Mouse (Mus musculus): Measurements from ENCODE around the gene Acsl1.

Gene Acsl1

DNA sequence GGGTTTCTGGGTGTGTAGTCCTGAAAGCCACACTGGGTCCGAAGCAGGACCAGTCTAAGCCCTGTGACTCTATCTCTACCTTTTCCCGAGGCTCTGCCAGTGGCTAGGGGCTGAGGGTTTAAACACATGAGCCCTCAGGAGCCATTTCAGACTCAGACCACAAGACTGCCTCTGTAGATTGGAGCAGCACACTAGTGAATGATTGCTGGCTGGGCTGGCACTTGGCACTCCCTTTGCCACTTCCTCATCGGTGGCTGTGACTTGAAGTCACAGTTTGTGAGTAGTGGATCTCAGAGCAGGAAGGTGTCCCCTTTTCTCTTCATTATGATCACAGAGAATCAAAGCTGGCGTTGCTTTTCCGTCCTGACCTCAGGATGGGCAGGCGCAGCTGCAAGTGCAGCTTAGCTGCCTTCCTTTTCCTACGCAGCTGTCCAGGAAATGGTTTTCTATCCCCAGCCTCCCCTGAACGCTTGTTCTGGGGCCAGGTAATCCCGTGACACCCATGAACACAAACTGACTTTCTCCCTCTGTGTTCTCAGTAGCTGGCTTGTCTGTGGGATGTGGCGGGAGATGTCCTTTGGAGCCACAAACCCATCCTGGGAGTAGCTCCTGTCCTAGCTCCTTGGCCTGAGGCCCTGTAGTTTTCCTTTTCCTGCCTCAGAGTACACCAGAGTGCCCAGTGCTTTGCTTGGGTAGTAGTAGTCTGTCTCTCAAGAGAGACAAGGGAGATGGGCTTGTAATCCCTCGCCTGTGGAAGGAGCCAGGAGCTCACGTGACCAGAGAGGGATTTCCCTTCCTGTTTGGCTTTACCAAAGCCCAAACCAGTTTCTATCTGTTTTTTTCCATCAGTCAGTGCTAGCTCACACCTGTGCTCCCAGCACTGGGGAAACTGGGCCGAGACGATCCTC lies 37.9 kb downstream of the Acsl1 start:
- no peak for DNase-seq

DNA sequence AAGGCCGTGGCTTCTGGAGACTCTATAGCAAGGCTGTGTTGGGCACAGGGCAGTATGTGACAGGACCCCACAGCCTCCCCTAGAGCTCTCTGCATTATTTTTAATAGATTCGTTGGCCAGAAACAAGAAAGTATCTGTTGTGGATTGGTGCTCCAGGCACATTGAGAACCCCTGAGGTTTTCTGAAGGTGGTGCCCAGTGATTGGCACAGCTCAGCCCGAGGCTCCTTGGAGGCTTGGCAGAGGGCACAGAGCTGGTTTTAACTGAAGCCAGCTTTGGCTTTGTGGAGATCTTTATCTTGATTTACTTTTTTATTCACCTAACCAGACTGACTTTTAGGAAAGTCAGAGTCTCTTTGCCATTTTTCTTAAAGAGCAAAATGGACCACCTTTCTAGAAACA lies 38.6 kb downstream of the Acsl1 start:
- no peak for DNase-seq

DNA sequence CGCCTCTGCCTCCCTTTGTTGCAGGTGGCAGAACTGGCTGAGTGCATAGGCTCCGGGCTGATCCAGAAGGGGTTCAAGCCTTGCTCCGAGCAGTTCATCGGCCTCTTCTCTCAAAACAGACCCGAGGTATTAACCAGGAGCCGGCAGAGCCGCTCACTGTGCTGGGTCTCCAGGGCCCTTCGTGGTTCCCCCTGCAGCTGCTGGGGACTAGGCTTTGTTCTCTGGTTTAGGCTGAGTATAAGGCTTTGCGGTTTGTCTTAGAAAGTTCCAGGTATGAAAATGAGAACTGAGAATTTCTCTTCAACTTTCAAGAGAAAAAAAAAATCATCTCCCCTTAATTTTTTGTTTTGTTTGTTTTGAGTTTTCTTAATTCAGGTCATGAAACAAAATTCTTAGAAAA lies 40.5 kb downstream of the Acsl1 start:
- DNase-seq, result no peak

DNA sequence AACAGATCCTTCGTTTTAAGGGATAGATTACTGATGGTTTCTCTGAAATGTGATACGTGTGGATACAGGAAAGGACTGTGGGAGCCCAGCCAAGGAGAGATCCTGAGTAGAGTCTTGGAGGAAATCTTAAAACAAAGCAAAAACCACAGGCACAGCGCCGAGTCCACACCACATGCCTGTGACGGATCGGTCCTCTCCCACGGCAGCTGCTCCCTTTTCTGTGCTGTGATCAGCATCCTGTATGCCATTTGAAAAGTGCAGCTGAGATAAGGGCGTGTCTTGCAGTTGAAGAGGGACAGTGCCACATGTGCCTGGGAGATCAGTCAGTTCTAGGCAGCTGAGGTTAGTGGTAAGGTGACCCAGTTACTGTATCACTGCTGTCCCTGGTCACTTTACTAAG lies 41.7 kb downstream of the Acsl1 start:
- peak; percentile 32 for DNase-seq

DNA sequence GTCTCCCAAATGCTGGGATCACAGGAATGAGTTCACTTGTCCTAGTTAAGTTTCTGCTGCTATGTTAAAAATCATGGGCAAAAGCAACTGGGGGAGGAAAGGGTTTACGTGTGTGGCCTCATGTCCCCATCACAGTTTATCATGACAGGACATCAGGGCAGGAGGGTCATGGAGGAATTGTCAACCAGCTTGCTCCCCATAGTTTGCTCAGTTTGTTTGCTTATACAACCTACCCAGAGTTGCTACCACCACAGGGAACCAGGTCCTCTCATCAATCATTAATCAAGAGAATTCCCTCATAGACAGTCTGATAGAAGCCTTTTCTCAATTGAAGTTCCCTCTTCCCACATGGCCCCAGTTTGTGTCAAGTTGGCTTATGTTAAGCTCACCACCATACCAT lies 43.2 kb downstream of the Acsl1 start:
- no peak for DNase-seq

DNA sequence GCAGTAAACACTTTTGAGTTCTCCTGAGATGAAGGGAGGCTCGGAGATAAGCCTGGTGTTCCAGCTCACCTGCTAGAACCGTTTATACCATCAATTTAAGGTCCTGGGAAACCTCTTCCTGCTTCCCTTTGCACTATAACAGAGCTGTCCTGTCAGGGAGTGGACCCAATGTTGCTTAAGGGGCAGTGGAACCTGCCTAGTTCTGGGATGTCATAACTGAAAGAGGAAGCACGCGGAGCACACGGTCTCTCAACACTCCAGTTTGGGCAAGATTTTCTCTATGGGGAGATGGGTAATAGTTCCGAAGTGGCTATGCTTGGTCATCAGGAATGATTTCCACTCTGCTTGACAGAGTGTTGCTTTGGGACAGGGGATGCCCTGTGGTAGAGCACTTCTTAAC lies 49.8 kb downstream of the Acsl1 start:
- DNase-seq, result no peak

DNA sequence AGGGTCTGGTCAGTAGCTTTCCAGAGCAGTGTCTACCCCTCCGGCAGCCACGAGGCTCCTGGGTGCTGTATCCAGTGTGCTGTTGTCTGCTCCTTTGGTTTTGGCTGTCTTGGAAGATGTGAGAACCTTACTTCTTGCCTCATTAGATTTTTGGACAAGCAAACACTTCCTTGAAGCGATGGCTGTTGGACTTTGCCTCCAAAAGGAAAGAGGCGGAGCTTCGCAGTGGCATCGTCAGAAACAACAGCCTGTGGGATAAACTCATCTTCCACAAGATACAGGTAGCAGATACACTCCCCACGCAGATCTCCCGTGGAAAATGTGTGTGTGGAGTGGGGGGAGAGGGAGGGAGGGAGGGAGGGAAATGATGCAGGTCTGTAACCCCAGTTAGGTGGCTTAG lies 55.3 kb downstream of the Acsl1 start:
- DNase-seq, result no peak

DNA sequence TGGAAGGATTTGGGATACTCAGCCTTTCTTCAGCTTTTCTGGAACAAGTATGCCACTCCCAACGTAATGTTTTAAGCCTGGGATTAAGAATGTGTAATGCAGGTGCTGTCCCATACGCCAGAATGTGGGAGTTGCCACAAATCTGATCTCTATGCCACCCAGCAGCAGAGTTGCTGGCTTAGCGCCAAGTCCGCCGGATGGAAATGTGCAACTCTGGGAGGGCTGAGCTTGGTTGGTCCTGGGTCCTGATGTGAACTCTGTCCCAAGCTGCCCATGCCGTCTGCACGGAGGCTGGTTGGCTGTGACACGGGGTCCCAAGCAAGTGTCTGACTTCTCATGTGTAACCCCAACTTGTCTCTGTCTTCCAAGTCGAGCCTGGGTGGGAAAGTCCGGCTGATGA lies 56.0 kb downstream of the Acsl1 start:
- DNase-seq, result peak; percentile 30

DNA sequence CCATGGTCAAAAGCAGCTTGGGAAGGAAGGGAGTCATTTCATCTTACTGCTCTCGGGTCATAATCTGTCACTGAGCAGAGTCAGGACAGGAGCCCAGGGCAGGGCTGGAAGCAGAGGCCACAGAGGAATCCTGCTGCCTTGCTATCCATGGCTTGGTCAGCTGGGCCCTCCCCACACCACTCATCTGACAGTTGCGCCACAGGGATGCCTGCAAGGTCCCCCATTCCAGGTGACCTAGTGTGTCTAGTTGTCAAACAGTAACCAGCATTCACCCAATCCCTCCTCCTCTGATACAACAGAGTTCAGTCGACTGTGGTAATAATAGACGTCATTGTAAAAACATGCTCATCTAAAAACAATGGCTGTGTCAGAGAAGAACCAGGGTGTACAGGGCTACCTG lies 58.7 kb downstream of the Acsl1 start:
- DNase-seq, result peak; percentile 52

DNA sequence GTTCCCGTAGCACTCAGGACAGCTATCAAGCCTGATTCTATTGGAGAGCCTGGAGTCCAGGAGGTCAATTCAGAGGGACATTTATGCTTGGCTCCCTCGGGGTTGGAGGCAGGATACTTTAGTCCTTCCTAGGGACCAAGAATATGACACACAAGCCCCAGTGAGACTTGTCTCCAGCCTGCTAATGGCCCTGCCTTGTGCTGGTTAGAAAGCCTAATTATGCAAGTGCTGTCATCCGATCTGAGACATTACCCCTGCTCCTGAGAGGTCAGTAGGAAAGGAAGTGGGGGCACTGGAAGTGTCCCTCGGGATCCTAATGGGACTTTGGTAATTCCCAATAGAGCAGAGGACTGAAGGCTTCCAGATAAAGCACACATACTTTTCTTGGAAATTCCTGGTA lies 59.7 kb downstream of the Acsl1 start:
- no peak for DNase-seq

DNA sequence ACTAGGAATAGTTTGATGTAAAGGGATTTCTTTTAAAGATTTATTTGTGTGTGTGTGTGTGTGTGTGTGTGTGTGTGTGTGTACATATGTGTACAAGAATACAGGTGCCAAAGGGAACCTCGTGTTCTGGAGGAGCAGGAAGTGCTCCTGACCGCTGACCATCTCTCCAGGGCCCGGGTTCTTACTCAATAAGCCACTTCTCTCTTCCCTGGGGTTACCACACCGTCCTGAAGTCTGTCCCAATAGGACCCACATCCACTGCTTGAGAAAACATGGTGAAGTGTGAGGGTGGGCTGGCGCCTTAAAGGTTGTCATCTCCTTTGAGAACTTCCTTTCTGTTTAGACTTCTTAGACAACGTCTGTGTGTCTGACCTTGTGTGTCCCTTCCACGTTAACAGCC lies 63.1 kb downstream of the Acsl1 start:
- DNase-seq, result no peak

DNA sequence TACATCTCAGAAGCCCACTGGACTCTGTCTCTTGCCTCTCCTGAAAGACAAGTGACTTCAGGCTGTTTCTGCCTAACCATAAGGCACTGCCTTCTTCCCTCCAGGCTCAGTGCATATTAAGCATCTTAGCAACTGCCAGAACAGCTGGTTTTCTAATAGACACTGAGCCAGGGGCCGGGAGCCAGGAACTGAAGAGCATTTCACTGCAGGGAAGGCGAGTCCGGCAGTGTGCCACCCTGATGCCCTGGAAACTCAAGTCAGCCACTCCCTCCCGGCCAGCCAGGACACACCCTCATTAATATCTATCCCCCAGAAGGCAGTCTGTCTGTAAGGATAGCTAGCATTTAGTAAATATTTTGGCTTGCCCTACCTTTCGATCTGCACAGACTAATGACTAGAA lies 68.9 kb downstream of the Acsl1 start:
- peak; percentile 88 for DNase-seq

DNA sequence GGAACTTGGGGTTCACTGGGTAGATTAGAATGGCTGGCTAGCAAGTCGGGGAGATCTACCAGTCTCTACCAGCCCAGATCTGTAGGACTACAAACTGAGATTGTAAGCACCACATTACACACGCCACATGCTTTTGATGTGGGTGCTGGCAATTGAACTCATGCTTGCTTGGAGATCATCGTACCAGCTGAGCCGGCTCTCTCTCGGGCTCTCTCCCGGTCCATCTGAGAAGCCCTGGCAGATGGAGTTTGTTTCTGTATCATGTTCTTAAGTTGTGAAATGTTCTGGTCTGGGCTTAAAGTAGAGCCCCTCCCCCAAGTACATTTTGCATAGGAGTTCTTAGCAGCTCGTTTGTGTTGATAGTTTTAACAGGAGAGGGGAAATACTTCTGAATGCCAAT lies 72.4 kb downstream of the Acsl1 start:
- no peak for DNase-seq

DNA sequence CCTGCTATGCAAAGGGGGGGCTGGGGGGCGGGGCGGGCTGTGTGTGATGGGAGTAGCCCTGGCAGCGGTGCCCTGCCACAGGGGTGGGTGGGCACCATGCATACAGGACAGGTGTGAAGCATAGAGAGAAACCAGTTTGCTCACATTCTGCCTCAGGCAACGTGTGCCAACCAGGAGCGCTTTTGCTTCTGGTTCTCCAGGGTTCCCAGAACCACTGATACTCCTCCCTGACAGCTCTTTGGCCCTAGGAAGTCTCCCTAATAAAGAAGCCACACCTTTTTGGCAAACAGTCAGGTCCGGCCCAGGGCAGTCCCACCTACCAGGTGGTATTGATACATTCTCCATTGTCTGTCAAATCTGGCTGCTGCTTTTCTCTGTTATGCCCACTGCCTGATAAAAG lies 72.8 kb downstream of the Acsl1 start:
- DNase-seq, result no peak

DNA sequence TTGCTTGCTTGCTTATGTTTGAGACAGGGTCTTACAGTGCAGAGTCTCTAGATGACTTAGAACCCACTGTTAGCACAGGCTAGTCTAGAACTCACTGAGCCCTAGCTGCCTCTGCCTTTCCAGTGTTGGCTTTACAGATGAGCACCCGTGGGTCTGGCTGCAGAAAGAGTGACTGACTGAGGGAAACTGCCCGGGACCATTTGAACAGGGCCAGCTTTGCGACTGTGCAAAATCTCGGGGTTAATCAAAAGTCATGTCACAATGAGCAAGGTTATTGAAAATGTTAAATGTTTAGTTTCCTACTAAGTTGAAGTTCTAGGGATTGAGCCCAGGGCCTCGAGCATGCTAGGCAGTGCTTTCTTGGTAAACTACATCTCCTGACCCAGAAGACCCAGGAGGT lies 75.0 kb downstream of the Acsl1 start:
- no peak for DNase-seq

DNA sequence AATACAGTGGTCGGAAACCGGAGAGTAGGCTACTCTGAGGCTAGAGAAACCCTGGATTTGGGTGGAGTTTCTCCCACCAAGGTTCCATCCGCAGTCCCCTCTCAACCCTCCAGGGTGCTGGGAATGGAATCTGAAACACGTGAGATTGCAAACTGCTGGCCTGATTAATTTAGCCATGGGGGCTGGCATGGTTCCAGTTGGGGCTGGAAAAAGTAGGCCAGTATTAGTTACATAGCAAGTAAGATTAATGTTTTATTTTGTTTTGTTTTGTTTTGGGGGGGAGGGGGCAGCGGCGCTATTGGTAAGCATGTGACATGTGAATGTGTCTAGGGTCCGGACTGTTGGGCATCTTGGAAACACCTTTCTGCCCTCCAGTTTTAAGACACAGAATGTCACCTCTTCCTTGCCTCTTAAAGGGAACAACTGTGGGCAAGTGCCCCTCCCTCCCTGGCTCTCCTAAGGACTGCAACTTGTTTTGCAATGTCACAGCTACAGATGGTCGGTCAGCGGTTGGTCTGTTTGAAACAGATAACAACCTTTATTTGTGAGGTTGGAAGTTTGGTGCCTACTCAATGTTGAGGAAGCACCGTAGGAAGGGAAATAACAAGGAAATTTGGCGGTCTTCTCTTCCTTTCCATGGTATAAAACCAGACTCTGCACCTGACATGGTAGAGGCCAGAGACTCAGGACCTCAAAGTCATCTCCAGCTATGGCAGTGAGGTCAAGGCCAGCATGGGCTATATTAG lies 75.8 kb downstream of the Acsl1 start:
- DNase-seq, result peak; percentile 90

DNA sequence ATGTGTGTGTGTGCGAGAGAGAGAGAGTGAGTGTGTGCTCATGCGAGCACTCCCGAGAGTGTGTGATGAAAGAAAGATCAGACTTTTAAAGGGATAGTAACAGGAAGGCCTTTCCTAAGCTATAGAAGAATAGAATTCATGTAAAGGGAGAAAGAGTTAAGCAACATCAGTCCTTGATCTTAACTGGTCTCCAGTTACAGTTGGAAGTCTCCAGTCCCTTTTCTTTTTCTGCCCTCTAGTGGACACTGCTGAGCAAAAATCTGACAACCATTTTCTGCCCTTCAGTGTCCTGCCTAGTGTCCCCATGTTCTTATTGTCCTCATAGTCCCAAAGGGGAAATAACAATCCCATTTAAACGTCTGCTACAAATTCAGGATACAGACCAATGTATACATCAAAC lies 76.4 kb downstream of the Acsl1 start:
- DNase-seq, result peak; percentile 72

DNA sequence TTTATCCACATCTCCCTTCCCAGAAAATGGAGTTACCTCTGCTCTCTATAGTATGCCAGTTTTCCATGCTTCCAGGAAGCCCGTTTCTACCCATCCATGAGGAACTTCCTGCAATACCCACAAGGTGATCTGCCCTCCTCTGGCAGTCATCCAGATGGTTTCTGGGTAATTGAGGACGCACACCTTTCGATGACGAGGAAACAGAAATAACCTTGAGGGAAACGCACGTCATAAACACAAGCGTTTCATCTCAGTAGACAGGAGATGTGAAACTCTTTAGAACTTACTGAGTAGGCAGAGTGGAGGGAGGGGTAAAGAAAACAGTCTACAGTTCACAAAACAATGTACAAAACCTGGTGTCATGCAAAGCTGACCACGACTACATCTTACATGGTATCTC lies 79.2 kb downstream of the Acsl1 start:
- no peak for DNase-seq

DNA sequence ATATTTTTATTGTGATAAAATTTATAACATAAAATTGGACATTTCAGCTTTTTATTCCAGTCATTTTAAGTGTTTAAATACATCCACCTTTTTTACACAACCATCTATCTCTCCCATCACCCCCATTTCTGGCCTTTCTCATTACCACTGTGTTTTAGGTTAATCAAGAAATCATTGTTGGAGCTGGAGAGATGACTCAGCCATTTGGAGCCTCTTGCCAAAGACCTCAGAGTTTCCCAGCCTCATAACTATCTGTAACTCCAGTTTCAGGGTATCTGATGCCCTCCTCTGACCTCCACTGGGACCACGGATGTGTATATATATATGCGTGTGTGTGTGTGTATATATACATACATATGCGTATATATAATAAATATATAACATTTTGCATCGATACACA lies 80.2 kb downstream of the Acsl1 start:
- DNase-seq, result peak; percentile 56

DNA sequence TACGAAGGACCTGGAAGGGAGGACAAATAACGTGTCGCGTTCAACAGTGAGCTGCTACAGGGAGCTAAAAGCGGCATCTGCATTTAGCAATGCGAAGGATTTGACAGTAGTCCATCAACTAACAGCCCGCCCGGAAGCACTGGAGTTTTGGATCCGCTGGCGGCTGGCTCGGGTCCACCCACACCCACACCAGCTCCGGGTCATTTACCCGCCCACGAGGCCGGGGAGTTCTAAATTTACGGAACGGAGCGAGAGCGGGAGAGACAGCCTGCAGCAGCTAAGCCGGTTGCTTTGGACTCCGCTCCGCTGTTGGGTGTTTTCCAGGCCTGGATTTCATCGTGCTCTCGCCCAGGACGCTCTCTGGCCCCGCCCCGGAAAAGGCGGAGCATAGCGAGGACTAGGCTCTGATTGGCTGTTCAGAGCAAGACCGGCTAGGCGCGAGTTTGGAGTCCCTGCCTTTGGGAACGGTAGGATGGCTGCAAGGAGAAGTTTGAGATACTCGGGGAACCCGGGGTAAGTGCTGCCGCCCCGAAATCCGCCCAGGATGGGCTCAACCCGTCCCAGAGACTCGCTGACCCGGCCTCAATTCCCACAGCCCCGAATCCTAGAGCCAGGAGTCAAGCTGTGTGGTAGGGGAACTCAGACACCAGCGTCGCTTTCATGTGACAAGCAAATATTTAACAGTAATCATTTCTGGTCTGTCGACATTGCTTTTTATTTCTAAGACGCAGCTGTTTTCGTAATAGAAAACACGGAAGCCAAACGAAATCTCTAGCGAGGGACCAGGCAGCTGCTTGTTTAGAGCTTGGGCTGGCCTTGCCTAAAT lies 81.0 kb downstream of the Acsl1 start, which contains the start of gene Cenpu:
Gene Cenpu, plus strand, starts transcription at position 414 of the 826 bp plus-strand sequence.
- DNase-seq, result peak; percentile 100

DNA sequence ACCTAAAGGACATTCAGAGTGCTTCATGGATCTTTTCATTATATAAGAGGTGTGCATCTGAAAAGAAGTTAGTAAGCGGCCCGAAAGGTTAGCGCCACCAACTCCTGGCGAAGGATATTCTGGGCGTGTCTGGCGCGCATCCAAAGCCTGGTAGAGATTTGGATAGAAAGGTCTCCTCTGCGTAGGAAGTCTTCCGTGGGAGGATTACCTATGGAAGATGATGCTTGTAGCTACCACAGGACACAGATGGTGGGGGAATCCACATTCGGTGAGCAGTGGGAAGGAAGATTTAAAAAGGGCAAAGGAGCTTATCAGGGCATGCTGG lies 81.6 kb downstream of the Acsl1 start:
- DNase-seq, result peak; percentile 60

DNA sequence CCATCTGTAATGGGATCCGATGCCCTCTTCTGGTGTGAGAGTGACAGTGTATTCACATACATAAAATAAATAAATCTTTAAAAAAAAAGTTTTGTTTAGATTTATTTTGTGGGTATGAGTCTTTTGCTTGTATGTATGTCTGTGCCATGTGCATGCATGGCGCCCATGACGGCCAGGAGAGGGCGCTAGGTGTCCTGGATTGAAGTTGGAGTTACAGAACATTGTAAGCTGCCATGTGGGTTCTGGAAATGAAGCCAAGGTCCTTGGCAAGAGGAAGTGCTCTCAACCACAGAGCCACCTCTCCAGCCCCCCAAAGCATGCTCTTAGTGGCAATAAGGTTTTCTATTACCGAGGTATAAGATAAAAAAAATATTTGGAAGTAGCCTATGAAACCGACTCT lies 88.6 kb downstream of the Acsl1 start:
- DNase-seq, result peak; percentile 67

DNA sequence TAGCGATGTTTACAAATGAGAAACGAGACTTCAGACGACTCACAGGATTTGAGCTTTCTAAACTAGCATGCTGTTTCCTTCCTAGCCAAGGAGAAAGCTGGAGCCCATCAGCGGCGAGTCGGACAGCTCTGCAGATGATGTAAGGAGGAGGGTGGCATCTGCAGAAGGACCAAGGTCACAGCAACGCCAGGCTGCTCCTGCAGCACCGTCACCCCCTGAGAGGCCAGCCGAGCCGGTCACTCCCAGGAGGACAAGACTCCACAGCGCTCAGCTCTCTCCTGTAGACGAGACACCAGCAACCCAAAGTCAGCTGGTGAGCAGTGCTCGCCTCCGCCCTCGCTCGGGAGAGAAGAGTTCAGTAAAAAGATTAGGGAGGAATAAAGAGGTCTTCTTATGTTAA lies 91.5 kb downstream of the Acsl1 start:
- DNase-seq, result no peak

Measured in liver (tissue).